Mouse (Mus musculus) layer of hippocampus, adult 11-12 months (tissue): ENCODE data around the gene Pigk.
A peak's percentile ranks its signal among the peaks of the same experiment; 100 is the strongest.

Source experiments
- DNase-seq: peaks from one replicate; pipeline ENCODE4 v3.0.0; 2022; ENCODE audit warnings: low spot score

Pigk gene

DNA sequence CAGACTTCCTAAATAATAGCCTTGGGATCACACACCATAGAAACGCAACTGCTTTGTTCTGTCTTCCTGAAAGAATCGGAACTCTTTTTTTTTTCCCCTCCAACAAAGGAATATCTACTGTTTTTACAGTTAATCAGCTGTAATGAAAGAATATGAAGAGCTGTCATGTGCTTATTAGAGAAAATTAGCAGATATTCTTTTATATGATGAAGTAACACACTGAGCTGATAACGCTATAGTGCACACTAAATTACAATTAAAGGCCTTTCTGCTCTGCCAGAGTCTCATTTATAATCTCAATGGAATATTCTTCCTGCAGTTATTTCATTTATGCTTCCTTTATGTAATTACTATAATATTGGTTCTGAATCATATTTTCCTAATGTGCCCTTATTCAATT lies 128.7 kb downstream of the Pigk start:
- DNase-seq: no peak

- DNase-seq: no peak
Observed at GRCm38 (mm10) chr3:152843925-152844324, 130.0 kb downstream of the Pigk start.

DNA sequence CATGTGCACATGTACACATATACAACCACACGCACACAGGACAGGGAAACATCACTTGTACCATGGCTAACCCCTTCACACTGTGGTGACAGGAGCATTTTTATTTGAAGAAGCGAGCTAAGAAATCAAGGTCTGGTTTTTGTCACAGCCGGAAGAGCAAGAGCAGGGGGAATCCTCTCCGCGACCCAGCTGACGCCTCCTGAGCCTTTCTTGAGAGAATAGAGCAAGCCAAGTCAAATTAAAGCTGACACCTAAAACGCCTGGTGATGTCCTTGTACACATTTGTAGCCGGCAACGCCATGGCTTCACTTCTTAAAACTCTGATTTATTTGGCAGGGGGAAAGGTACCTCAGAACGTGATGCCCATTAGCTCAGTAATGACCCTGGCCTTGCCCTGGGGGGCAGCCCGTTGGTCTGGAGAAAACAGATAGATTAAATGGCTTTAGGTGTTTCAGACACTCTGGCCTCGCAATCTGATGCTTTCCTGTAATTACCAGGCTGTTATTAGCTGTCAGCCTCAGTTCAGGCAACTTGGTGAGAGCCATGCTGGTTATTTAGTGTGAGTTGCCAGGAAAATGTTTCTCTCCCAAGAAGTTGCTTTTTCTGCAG lies 141.2 kb downstream of the Pigk start:
- no peak for DNase-seq

GRCm38 (mm10) chr3:152856095-152856494 lies 142.2 kb downstream of the Pigk start:
- no peak for DNase-seq

DNA sequence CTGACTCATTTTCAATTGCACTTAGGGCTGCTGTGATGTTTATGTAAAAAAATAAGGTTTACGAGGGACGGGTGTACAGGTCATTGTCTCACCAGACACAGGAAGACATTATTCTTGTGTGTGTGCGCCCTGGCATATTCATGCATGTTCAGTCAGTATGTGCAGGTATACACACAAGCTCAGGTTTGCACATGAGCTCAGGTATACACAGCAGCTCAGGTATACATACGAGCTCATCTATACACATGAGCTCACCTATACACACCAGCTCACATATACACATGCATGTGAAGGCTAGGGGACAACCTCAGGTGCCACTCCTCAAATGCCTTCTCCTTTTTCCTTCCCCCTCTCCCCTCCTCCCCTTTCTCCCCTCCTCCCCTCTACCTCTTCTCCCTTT lies 147.6 kb downstream of the Pigk start:
- DNase-seq: no peak

GRCm38 (mm10) chr3:152861978-152862377 lies 148.1 kb downstream of the Pigk start:
- DNase-seq: no peak

- DNase-seq: no peak
Observed at GRCm38 (mm10) chr3:152866035-152866965, 152.4 kb downstream of the Pigk start.

GRCm38 (mm10) chr3:152867654-152868525 lies 154.0 kb downstream of the Pigk start:
- no peak for DNase-seq

DNA sequence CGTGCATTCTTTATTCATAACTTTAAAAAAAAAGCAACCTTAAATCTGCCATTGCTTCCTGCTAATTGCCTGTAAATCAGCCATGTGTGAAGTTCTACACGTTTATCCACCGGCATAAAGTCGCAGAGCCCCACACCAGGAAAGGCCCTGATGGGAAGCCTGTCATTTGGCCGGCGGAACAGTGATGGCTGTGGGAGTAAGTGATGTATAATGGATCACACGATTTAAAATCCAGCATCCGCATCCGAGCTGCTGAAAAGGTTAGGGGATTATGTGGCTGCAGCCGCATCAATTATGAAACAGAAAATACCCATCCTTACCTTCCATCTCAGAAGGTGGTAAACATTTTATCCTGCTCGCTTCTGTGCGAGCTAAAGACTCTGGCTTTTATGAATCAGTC lies 158.2 kb downstream of the Pigk start:
- no peak for DNase-seq

DNA sequence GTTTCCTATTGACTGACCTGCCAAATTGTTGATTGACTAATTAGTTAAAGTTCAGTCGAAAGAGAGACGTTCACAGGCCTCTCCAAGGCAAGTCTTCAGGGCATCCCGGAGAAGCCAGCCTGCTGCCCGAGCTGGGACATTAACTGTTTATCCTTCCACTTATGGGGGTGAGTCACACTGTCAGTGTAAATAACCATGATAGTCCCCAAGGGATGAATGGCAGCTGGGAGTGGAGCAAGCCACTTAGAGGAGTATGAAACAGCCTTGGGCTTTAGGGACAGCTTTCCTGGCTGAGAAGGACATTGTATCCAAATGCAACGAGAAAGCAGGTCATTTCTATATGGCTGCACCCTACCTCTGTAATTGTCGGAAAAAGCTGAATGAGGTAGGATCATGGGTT lies 158.7 kb downstream of the Pigk start:
- DNase-seq: no peak

DNA sequence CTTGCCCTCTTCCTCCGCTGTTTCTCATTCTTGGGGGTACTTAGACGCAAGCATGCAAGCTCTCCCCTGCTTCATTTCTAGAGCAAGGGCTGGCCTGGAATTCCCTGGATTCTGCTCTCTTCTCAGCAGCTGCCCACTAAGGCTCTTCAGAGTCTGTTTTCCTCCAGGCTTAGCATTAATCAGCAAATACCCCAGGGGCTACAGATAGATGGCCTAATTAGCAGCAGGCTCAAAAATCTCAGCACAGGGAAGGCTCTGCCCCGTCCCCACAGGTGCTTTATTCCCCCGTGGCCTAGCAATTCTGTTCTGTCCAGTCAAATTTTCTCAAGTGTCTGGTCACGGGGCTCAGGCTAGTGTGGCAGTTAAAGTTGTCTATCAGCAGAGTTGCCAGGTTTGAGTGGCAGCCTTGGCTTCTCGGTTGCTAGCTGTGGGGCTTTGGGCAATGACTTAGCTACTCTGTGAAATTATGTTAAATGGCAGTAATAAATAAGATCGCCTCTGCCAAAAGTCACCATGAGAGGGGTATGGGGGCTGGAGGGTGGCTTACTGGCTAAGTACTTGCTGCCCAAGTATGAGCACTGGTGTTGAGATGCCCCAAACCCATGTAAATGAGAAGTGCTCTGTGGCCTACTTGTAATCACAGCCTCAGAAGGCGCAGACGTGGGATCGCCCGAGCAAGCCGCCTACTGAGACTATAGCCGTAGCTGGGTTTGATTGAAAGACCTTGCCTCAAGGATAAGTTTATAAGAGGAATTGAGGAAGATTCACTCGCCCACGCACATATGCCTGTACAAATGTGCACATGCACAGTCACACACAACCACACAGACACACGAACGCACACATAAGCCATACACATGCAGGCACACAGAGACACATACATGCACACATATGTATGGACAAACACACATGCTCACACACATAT lies 160.8 kb downstream of the Pigk start:
- DNase-seq: peak; percentile 38

DNA sequence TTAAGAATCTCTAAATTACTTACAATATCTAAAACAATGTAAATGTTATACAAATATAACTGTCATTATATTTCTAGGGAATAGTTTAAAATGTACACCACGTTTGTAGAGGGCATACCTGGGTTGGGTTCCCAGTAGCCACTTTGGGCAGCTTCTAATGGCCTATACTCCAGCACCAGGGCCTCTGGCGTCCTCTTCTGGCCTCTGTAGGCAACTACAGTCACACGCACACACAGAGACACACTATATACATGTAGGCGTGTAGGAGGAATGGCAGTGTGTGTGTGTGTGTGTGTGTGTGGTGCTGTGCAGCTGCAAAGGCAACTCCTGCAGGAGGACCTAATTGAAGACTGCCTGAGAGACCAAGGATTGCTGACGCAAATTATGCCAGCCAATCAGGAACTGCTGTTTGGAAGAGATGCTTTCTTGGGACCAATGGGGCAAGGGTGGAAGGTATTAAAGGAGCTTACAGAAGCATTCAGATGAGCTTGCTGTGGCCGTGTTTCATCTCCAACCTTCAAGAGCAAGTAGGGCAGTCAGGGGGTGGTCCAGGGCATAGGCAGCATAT lies 161.9 kb downstream of the Pigk start:
- no peak for DNase-seq

- DNase-seq: no peak
Observed at GRCm38 (mm10) chr3:152880121-152880835, 166.4 kb downstream of the Pigk start.

DNA sequence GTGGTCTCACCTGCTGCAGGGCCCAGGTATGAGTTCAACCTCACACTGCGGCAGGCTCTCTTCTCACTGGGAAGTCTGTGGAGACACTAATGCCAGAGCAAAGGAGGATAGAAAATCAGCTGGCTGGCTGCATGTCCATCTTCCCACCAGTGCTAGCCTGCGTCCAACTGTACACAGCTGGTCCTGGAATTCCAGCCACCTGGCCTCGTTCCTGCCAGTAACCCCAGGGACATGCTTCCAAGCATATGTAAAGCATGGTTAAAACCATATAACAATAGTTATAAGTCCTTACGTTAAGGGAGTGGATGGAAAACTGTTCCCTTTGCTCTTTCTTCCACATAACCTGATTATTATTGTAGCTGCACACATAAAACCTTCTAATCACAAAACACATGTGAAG lies 167.8 kb downstream of the Pigk start:
- no peak for DNase-seq

DNA sequence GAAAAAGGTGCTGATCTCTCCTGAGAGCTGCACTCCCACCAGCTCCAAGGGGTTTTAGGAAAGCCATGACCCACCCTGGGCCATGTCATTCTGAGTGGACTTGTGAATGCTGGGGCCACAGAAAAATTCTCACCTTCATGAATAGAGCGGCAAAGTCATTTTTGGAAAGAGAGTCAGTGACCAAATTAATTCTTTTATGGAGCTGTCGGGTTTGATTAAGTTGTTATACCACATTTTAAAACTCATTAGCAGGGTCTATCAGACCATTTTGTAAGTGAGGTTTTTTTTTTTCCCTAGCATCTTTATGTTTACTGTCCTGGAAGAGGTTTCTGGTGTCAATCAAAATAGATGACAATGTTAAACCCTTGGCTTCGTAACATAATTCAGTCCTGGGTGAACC lies 169.7 kb downstream of the Pigk start:
- no peak for DNase-seq

DNA sequence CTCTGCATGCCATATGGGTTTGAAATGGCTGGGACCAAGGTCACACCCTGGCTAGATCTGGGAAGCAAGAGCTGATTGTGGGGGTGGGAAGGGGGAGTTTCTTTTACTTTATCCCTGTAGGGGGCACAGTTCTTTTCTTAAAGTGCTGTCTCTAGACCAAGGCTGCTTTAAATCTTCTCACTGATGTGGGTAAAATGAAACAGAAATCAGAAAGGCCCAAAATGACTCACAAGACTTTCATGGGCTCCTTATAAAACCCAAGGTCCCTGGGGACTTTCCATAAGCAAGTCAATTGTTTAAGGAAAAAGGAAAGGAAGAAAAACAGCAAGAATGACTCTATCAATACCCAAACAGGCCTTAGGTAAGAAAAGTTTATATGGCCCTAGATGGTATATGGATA lies 172.8 kb downstream of the Pigk start:
- no peak for DNase-seq

- no peak for DNase-seq
Observed at GRCm38 (mm10) chr3:152888116-152888515, 174.2 kb downstream of the Pigk start.

GRCm38 (mm10) chr3:152894935-152895334 lies 181.0 kb downstream of the Pigk start:
- DNase-seq: no peak

DNA sequence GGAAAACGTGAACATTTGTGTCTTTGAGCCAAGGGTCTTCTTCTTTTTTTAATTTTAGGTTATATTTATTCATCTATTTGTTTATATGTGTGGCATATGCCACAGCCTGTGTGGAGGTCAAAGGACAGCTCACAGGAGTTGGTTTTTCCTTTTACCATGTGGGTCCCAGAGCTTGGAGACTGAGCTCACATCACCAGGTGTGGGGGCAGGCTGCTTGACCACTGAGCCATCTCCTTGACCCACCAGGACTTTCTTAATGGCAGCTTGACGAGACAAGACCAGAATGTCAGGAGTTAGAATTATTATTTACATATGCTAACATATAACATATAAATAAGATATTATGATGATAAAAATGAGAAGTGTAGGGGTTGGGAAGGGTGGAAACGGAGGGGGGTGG lies 182.2 kb downstream of the Pigk start:
- no peak for DNase-seq

GRCm38 (mm10) chr3:152897196-152897595 lies 183.3 kb downstream of the Pigk start:
- no peak for DNase-seq
